Mouse (Mus musculus) left cerebral cortex, adult 11 months (tissue): Measurements from ENCODE around the gene Mcub.

Source experiments
- DNase-seq: peaks from one replicate; pipeline ENCODE4 v3.0.0; 2022; ENCODE audit warnings: low spot score

Mcub gene

GRCm38 (mm10) chr3:129949158-129949773, 20.7 kb downstream of the Mcub start:
- no peak for DNase-seq

DNA sequence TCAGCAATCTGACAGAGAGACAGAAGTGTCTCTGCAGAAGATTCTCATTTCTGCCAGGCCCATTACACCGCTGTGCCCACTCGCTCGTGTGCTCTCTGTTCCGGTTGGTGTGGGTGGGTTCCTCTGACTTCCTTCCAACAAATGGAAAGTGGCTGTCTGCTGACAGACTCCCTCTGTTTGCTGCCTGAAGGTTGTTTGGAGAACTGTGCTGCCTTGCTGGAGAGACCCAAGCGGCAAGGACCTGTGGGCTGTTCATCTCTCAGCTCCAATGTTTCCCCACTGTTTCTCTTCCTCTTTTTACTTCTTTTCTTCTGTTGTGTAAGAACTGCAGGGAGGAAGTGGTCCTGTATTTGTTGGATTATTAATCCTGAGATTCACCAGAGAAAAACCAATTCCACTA, 21.6 kb downstream of the Mcub start:
- DNase-seq = no peak

GRCm38 (mm10) chr3:129946217-129946914, 23.6 kb downstream of the Mcub start:
- DNase-seq = no peak

DNA sequence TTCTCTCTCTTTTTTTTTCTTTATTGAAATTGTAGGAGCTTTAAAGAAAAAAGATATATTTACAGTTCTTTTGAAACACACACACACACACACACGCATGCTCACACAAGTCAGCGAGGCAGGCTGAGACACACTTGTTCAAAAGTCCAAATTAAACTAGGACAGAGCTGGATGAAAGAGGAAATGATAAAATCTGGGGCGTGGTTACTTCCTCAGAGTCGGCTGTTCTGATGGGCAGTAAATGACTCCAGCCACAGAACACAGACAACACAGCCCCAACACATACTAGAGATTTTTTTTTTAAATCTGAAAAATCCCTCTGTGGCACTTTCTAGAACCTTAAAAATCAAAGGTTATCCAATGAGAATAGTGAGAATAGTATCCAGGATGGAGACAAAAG, 26.2 kb downstream of the Mcub start:
- no peak for DNase-seq

GRCm38 (mm10) chr3:129941291-129941690, 28.7 kb downstream of the Mcub start:
- DNase-seq = no peak

DNA sequence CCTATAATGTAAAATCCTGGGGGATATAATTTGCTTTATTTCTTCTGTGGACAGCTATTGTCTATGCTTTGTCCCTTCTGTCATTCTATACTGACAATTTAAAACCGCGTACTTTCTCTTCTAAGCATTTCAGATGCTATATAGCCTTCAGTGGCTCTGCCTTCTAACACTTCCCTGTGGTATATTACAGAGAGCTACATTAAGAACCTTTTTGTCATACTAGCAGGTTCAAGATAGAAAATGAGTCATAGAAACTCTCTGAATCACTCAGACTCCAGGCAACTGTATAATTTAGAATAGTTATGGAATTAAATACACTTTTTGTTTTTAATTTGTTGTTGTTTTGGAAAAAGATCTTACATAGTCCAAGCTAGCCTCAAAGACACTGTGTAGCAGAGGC, 29.2 kb downstream of the Mcub start:
- DNase-seq = no peak

GRCm38 (mm10) chr3:129939058-129939457, 30.9 kb downstream of the Mcub start:
- no peak for DNase-seq

GRCm38 (mm10) chr3:129937848-129938247, 32.2 kb downstream of the Mcub start:
- DNase-seq = no peak

GRCm38 (mm10) chr3:129936561-129936960, 33.4 kb downstream of the Mcub start:
- DNase-seq = no peak

DNA sequence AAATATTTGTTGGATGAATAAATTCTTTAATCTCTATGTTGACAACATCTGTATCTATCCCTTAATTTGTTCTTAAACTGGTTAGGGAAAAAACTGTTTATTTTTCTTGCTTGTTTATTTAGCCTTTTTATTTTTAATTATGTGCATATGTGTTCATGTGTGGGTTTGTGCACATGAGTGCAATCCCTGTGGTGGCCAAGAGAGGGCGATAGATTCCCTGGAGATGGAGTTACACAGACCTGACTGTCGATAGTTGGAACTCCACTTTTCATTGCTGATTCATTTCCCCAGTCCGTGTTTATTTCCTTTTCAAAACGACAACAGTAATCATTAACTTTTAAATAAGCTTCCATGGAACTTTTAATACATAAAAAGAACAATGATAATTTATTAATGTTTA, 37.6 kb downstream of the Mcub start:
- DNase-seq = no peak

DNA sequence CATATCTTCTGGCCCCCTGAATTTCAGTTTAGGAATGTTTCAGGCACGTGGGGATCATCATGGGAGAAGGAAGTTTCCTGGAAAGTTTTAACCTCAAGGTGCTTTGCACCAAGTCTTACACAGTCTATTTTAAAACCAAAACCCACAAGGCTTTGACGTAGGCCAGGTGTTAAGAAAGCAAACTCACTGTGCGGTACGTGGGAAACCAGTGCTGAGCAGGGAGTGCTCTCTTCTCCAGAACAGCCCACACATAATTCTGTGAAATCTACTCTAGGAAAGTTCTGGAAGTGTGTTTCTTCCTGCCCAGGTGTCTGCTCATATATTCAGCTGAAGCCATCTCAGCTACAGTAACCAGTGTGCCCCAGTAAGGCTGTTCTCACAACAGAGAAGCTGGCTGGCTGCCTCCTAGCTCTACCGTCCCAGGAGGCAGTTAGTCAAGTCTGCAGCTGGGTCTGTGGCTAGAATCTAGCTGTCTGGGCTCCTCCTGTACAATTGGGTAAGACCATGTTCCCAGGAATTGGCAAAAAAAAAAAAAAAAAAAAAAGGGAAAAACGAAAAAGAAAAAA, 39.7 kb downstream of the Mcub start:
- DNase-seq = no peak

- DNase-seq = no peak
Measured at GRCm38 (mm10) chr3:129925861-129926260, 44.1 kb downstream of the Mcub start.

DNA sequence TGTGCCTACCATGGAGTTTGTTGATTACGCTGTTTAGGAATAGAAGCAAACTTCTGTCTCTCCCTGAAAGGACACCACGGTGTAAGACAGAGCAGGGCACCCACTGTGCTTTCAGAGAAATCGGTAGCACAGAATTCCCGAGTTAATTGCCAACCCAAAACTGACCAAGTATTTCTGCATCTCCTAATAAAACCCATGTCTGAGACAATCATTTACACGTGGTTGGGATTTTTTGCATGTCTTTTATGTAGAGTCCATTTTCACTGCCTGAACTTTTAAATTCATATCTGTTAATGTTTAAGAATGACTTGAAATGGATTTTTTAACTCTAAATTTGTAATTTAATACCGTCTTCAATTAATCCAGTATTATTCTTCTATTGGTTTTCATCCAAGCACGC, 46.4 kb downstream of the Mcub start:
- DNase-seq = no peak

DNA sequence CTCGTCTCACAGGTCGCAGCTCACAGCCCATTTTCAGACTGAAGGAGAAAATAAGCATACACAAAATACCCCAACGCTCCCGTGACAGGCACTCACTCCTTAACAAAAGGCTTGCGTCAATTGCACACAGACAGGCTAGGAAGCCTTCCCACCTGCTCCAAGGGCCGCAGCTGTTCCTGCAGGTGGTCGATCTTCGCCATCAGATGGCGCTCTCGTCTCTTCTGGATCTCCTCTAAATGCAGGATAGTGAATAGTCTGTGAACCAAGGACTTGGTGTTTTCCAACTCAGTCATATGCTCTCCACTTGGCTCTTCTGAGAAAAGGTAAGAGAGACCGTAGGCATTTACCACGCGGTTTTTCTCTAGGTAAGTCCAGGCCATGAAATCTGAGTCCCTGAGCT, 51.6 kb downstream of the Mcub start:
- peak; percentile 67 for DNase-seq

DNA sequence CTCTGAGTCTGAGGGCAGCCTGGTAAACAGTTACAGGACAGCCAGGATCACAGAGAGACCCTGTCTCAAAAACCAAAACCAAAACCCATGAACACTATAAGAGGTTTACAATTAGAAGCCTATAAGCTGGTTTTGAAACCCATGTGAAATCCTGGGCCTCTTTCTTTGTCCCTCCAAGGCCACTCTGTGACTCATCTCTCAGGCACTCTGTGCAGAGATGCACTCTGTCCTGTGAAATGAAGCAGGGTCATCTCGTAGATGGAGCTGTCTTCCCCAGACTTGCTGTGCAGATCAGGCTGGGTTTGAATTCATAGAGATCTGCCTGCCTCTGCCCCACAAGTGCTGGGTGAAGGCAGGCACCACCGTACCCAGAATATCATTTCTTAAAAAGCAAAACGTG, 52.6 kb downstream of the Mcub start:
- DNase-seq = no peak

DNA sequence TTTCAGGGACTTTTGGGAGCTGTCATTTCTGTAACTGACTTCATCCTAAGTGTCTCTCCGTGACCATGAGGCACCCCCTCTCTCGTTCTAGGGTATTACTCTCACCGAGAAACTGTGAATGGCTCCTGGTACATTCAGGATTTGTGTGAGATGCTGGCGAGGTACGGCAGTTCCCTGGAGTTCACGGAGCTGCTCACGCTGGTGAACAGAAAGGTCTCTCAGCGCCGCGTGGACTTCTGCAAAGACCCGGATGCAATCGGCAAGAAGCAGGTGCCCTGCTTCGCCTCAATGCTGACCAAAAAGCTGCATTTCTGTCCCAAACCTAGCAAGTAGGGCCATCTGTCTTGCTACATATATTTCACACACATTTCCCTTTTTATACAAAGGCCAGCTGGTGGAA, 56.8 kb downstream of the Mcub start:
- DNase-seq = no peak

GRCm38 (mm10) chr3:129912025-129912424, 58.0 kb downstream of the Mcub start:
- DNase-seq = no peak

GRCm38 (mm10) chr3:129904381-129905132, 65.4 kb downstream of the Mcub start:
- no peak for DNase-seq

DNA sequence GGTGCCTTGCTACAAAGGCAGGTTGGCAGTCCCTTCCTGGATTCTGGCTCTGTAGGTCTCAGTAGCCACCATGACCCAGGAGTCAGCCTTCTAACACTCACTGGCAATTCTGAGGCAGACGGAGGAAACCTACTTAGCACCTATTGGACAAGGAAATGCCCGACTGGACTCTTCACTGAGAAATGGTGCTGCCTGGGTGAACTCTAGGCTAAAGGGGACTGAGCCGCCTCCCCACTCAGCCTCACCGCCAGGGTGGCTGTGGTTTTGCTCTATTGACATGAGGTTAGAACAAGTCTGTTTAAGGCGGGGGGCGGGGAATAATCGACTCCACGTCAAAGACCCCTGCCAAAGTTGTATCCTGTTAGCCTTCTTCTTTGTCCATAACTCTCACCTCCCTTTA, 66.1 kb downstream of the Mcub start:
- DNase-seq = no peak

DNA sequence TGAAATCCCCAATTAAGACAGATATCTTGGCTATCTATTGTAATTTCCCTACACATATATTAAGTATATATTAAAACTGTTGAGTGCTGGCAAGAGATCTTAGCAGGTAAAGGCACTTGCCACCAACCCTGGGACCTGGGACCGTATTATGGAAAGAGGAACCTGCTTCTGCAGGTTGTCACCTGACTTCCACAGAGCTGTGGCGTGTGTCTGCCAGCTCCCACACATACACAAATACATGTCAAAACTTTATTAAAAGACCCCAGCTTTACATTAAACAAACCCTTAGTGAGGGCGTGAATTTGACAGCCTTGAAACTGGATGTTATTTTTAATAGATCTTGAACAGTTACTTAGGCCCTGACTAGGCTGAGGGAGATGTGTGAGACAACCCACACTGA, 66.6 kb downstream of the Mcub start:
- no peak for DNase-seq

DNA sequence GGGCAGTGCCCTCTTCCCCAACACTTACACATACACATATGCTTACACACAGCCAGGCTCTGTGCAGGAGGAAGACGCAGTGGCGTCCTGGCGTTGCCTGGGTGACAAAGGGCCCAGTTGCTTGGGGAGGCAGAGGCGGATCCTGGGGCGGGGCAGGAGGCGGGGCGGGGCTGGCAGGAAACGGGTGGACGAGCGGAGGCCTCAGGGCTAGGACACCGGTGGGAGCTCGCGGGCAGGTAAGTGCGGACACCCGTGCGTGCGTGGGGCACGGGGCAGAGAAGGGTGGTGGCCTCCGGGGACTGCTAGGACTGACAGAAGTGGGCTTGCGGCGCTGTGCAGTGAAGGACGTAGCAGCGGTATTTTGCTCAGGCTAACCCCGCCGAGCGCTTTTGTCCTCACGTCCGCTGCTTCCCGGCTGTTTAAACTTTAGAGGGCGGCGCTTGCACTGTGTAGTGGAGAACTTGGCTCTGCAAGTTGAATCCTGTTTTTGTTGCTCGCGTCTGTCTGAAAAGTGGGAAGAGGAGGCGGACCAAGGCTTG, 68.7 kb downstream of the Mcub start, which contains the start of gene Casp6:
Gene Casp6 (plus strand): TSS at position 155 of the 539 bp plus-strand sequence.
- DNase-seq = peak; percentile 35

DNA sequence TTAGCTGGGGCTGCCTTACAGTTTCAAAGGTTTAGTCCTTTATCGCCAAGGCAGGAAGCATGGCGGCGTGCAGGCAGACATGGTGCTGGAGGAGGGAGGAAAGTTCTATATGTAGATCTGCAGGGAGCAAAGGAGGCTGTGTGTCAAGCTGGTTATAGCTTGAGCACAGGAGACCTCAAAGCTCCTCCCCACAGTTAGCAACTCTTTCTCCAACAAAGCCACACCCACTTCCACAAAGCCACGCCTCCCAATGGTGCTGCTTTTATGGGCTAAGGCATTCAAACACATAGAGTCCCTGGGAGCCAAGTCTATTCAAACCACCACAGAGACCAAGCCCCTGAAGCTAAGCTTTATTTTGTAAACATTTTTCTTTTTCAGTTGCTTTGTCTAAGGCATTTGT, 71.1 kb downstream of the Mcub start:
- no peak for DNase-seq

GRCm38 (mm10) chr3:129896591-129896990, 73.4 kb downstream of the Mcub start:
- no peak for DNase-seq
